In genomic region chr17:43389256-43389655, GRCm38 (mm10) we compare ENCODE assay signal across 16 mouse cellular contexts. TPM values are rescaled to one million over a fixed set of nuclear protein-coding genes. Genes with fewer than 3 reads are reported as not detected.
A peak's percentile ranks its signal among the peaks of the same experiment; 100 is the strongest.
DNase-seq lines count a peak whose midpoint lies in the region; ATAC-seq and TF ChIP-seq lines count a peak whose summit lies in the region.
"Had no signal": no experiment of that assay in that cellular context is flagged by ENCODE, and none has a peak within 500 bp of the region (broad histone marks: within the 10 kb centered on the region; RNA-seq: fewer than 3 reads in every experiment).

No protein-coding gene starts in this region.

- no peak for TF ChIP-seq CTCF in ES-Bruce4 (IDR thresholded peaks at IDR 0.05; ENCODE audit: low read depth, low read length)

- peak; percentile 98 for DNase-seq in heart, adult 11 months
- DNase-seq in heart, postnatal 25 days (ENCODE audit: low spot score), result no peak
- no peak for DNase-seq in embryo, embryonic 9.5 days (ENCODE audit: extremely low spot score)
- no peak for DNase-seq in urinary bladder, adult 18-20 months (ENCODE audit: low spot score in 2 of 2)
- no peak for DNase-seq in urinary bladder, postnatal 36 days (ENCODE audit: low spot score in 2 of 2)
- DNase-seq: cerebellum, adult 8-10 months; forebrain, postnatal 0 days had no signal

- no peaks in the 10 kb centered on the region for H3K4me1 ChIP-seq in ES-Bruce4 (ENCODE audit: control insufficient read depth, insufficient read depth, low read length)
- peaks cover 11% of the 10 kb centered on the region for H3K4me1 ChIP-seq in heart, embryonic 15.5 days (replicated peaks)
- peaks cover 10% of the 10 kb centered on the region; the same call in 1 of the 2 replicates for H3K4me1 ChIP-seq in lung, embryonic 16.5 days (replicated peaks; ENCODE audit: control insufficient read depth, insufficient read depth, low read length)
- H3K4me1 ChIP-seq: limb, embryonic 12.5 days; neural tube, embryonic 13.5 days had no signal

- no peaks in the 10 kb centered on the region for H3K27me3 ChIP-seq in ES-Bruce4 (ENCODE audit: control insufficient read depth, insufficient read depth, low read length, poor library complexity, severe bottlenecking)
- H3K27me3 ChIP-seq in heart, embryonic 15.5 days, result no peaks in the 10 kb centered on the region
- no peaks in the 10 kb centered on the region for H3K27me3 ChIP-seq in lung, embryonic 16.5 days (ENCODE audit: control insufficient read depth, insufficient read depth, low read depth, low read length)
- H3K27me3 ChIP-seq: embryonic facial prominence, embryonic 13.5 days; limb, embryonic 12.5 days; neural tube, embryonic 13.5 days; Patski had no signal

- peak overlapping the region; percentile 49; the same call in 1 of the 2 replicates for H3K4me3 ChIP-seq in ES-Bruce4 (ENCODE audit: low read depth, low read length)
- peak overlapping the region; percentile 27 for H3K4me3 ChIP-seq in heart, embryonic 15.5 days
- H3K4me3 ChIP-seq in lung, embryonic 16.5 days (ENCODE audit: low read length), result peak overlapping the region; percentile 38
- H3K4me3 ChIP-seq: embryonic facial prominence, embryonic 13.5 days; limb, embryonic 12.5 days; neural tube, embryonic 13.5 days had no signal

- no peak for ATAC-seq in heart, embryonic 15.5 days (replicated peaks; ENCODE audit: insufficient number of reproducible peaks, insufficient read depth, low FRiP score, low read depth)
- peak; percentile 81 for ATAC-seq in lung, embryonic 16.5 days (ENCODE audit: low read depth)
- ATAC-seq: Patski had no signal

- TF ChIP-seq EP300 in ES-Bruce4 (IDR thresholded peaks at IDR 0.05; ENCODE audit: insufficient read depth, low read depth, low read length), result no peak

- H3K4me2 ChIP-seq in heart, embryonic 15.5 days, result peak overlapping the region; percentile 21; the same call in 1 of the 2 replicates
- peak overlapping the region; percentile 45 for H3K4me2 ChIP-seq in lung, embryonic 16.5 days (ENCODE audit: low read depth, low read length)
- H3K4me2 ChIP-seq: embryonic facial prominence, embryonic 13.5 days; limb, embryonic 12.5 days; neural tube, embryonic 13.5 days had no signal

- H3K27ac ChIP-seq in ES-Bruce4 (ENCODE audit: insufficient read depth, low read length), result no peak overlapping the region
- peak overlapping the region; percentile 47 for H3K27ac ChIP-seq in heart, embryonic 15.5 days
- peak overlapping the region; percentile 62 for H3K27ac ChIP-seq in lung, embryonic 16.5 days (ENCODE audit: low read length)
- H3K27ac ChIP-seq: embryonic facial prominence, embryonic 13.5 days; limb, embryonic 12.5 days; neural tube, embryonic 13.5 days had no signal

- WGBS in heart, embryonic 15.5 days, result 75% methylated on average over 11 of the region's 11 CpGs
- WGBS in lung, embryonic 16.5 days, result 55% methylated on average over 11 of the region's 11 CpGs

- no peak for TF ChIP-seq POLR2A in ES-Bruce4 (IDR thresholded peaks at IDR 0.05; ENCODE audit: insufficient read depth, low read length)

- no peaks in the 10 kb centered on the region for H3K36me3 ChIP-seq in ES-Bruce4 (ENCODE audit: control insufficient read depth, insufficient read depth, low read length, poor library complexity, severe bottlenecking)
- no peaks in the 10 kb centered on the region for H3K36me3 ChIP-seq in heart, embryonic 15.5 days
- no peaks in the 10 kb centered on the region for H3K36me3 ChIP-seq in lung, embryonic 16.5 days (ENCODE audit: control insufficient read depth, insufficient read depth, low read length)
- H3K36me3 ChIP-seq: embryonic facial prominence, embryonic 13.5 days; limb, embryonic 12.5 days; neural tube, embryonic 13.5 days had no signal

- intact Hi-C loops in heart, postnatal 25 days (cut with DNase I), result no loop called here

- no peaks in the 10 kb centered on the region for H3K9me3 ChIP-seq in ES-Bruce4 (replicated peaks; ENCODE audit: control insufficient read depth, insufficient read depth, low read length, poor library complexity, severe bottlenecking)
- H3K9me3 ChIP-seq in heart, embryonic 15.5 days (replicated peaks), result no peaks in the 10 kb centered on the region
- H3K9me3 ChIP-seq in lung, embryonic 16.5 days (ENCODE audit: control insufficient read depth, low read length), result no peaks in the 10 kb centered on the region
- H3K9me3 ChIP-seq: embryonic facial prominence, embryonic 13.5 days; limb, embryonic 12.5 days; neural tube, embryonic 13.5 days had no signal

- H3K9ac ChIP-seq in ES-Bruce4 (ENCODE audit: low read depth, poor library complexity, severe bottlenecking), result peak overlapping the region; percentile 42; the same call in 1 of the 2 replicates
- H3K9ac ChIP-seq in heart, embryonic 15.5 days, result no peak overlapping the region; the same call in 1 of the 2 replicates
- peak overlapping the region; percentile 38 for H3K9ac ChIP-seq in lung, embryonic 16.5 days (ENCODE audit: low read length)
- H3K9ac ChIP-seq: forebrain, postnatal 0 days; limb, embryonic 12.5 days; neural tube, embryonic 13.5 days had no signal

RNA-seq across cellular contexts. Expression of gene Adgrf5, which starts 29.0 kb away (rescaled TPM):
- total RNA-seq in heart, postnatal 25 days (2021), result 100 to 1,000 TPM; 207 to 259 TPM
- 1.1 TPM in 2 replicates for polyA plus RNA-seq in ES-Bruce4 (2011; ENCODE audit: insufficient read depth, insufficient read length, low read depth, missing spikeins)
- polyA plus RNA-seq in heart, embryonic 15.5 days (2015; fragmentation: Nextera tagmentation; extraction: Ambion mirVana), result 20.5 and 21.3 TPM in 2 replicates
- polyA plus RNA-seq in lung, embryonic 16.5 days (2015; fragmentation: Nextera tagmentation; extraction: Ambion mirVana), result 34.5 and 34.9 TPM in 2 replicates
- total RNA-seq: hematopoietic stem cell, adult 5-6 weeks; megakaryocyte-erythroid progenitor cell, adult 5-6 weeks had no signal

Comparison
In these comparisons a context has a peak if more than half of its experiments do, and no peak if none do; other contexts are left out.
1. RNA of gene Adgrf5, which starts 29.0 kb away (polyA plus RNA-seq): 34.5 to 34.9 TPM in lung, embryonic 16.5 days and 20.5 to 21.3 TPM in heart, embryonic 15.5 days; 1.1 TPM in ES-Bruce4; every median in the first group is over 10 times any median in the second.
2. Peak in every context shown above with its lines, with median percentiles within 50 percentile points of each other: H3K4me3 ChIP-seq.